Mouse (Mus musculus) brain, embryonic 18.5 days (tissue): Measurements from ENCODE around the gene Gjc3.

ENCODE experiments used
- DNase-seq: peaks from one replicate; pipeline ENCODE4 v3.0.0-alpha.2; 2012; ENCODE audit warnings: low read depth, low spot score

Gjc3 gene

GRCm38 (mm10) chr5:137914508-137914907, 48.4 kb downstream of the Gjc3 start:
- DNase-seq, result no peak

- DNase-seq, result no peak
Measured at GRCm38 (mm10) chr5:137909564-137910262, 53.2 kb downstream of the Gjc3 start.
